Mouse (Mus musculus) limb, embryonic 14.5 days (tissue): Measurements from ENCODE around the gene Cbwd1. TPM values are rescaled to one million over a fixed set of nuclear protein-coding genes. Genes with fewer than 3 reads are reported as not detected.
A peak's percentile ranks its signal among the peaks of the same experiment; 100 is the strongest.

Experiments
- ATAC-seq: fragments of 200-750 bp; cut with Nextera tagmentation; 2 replicates; pipeline ENCODE4 v1.8.0; 2017; ENCODE audit warnings: low read depth, moderate number of reproducible peaks, moderate TSS enrichment; ENCODE audit not compliant: low FRiP score
- DNase-seq: peaks from one replicate; pipeline ENCODE4 v3.0.0-alpha.2; 2015; ENCODE audit warnings: low spot score
- H3K27ac ChIP-seq: fragments of 300-500 bp; sonication (generic); replicated peaks from 2 replicates; pipeline ENCODE4 v1.5.1; 2014; ENCODE audit warnings: low read depth, mild to moderate bottlenecking, low read length, moderate library complexity, mixed read lengths
- H3K27me3 ChIP-seq: fragments of 300-500 bp; sonication (generic); 2 replicates; pipeline ENCODE4 v1.6.1; 2014; ENCODE audit warnings: low read length, mixed read lengths; ENCODE audit not compliant: control insufficient read depth, insufficient read depth
- H3K36me3 ChIP-seq: fragments of 300-500 bp; sonication (generic); 2 replicates; pipeline ENCODE4 v1.6.1; 2014; ENCODE audit warnings: mild to moderate bottlenecking, low read length, moderate library complexity, mixed read lengths; ENCODE audit not compliant: control insufficient read depth, insufficient read depth
- H3K4me1 ChIP-seq: fragments of 300-500 bp; sonication (generic); 2 replicates; pipeline ENCODE4 v1.6.1; 2014; ENCODE audit warnings: antibody characterized with exemption, low read length, mixed read lengths; ENCODE audit not compliant: control insufficient read depth, insufficient read depth
- H3K4me2 ChIP-seq: fragments of 300-500 bp; sonication (generic); replicated peaks from 2 replicates; pipeline ENCODE4 v1.6.1; 2014; ENCODE audit warnings: low read depth, mild to moderate bottlenecking, low read length, moderate library complexity; ENCODE audit not compliant: severe bottlenecking
- H3K4me3 ChIP-seq: fragments of 300-500 bp; sonication (generic); replicated peaks from 2 replicates; pipeline ENCODE4 v1.5.1; 2014; ENCODE audit warnings: low read length
- H3K9ac ChIP-seq: fragments of 300-500 bp; sonication (generic); 2 replicates; pipeline ENCODE4 v1.6.1; 2014; ENCODE audit warnings: mild to moderate bottlenecking, low read depth, low read length, moderate library complexity; ENCODE audit not compliant: severe bottlenecking
- H3K9me3 ChIP-seq: fragments of 300-500 bp; sonication (generic); 2 replicates; pipeline ENCODE4 v1.6.1; 2016; ENCODE audit warnings: low read length; ENCODE audit not compliant: control insufficient read depth
- POLR2A ChIP-seq: fragments of 200-500 bp; IDR thresholded peaks from 2 replicates; pipeline ENCODE4 v1.8.0; 2012; ENCODE audit warnings: inconsistent platforms, mild to moderate bottlenecking, moderate library complexity, borderline replicate concordance; ENCODE audit not compliant: insufficient read depth, insufficient read length; ENCODE audit errors: extremely low read depth
- WGBS: fragments of 180-500 bp; shearing (Covaris S2); extraction: QIAGEN DNeasy Blood & Tissue Kit; methylation state at CpG from one replicate; pipeline ENCODE4 v1.1.7; 2014; 5-methylcytosine and 5-hydroxymethylcytosine counted together
- polyA plus RNA-seq, 2 experiments: library from polyadenylated mRNA; depleted of rRNA in 1 of 2; stranded (reverse) in 1 of 2; unstranded in 1 of 2; fragments of >200 nt; fragmentation: Nextera tagmentation in 1 of 2; extraction: Ambion mirVana in 1 of 2; gene quantifications; 2 replicates each; pipeline versions ENCODE4 v1.2.1 to v1.2.3; 2012 to 2014

Gene Cbwd1
- polyA plus RNA-seq, 2 experiments = 12.3 to 17.6 TPM

GRCm38 (mm10) chr19:24985045-24985444, 23.6 kb upstream of the Cbwd1 start:
- no peak for TF ChIP-seq POLR2A
- no peak overlapping the region for H3K9ac ChIP-seq
- H3K4me3 ChIP-seq = no peak overlapping the region
- H3K9me3 ChIP-seq = no peaks in the 10 kb centered on the region
- H3K4me2 ChIP-seq = no peak overlapping the region
- no peaks in the 10 kb centered on the region for H3K27me3 ChIP-seq
- H3K27ac ChIP-seq = no peak overlapping the region
- H3K4me1 ChIP-seq = no peaks in the 10 kb centered on the region
- H3K36me3 ChIP-seq = no peaks in the 10 kb centered on the region
- DNase-seq = no peak
- ATAC-seq = no peak
- whole genome bisulfite sequencing = 94% methylated on average over 2 of the region's 2 CpGs

GRCm38 (mm10) chr19:24983857-24984498, 22.6 kb upstream of the Cbwd1 start:
- no peak overlapping the region for H3K9ac ChIP-seq
- no peak overlapping the region for H3K27ac ChIP-seq
- no peak for TF ChIP-seq POLR2A
- H3K9me3 ChIP-seq = no peaks in the 10 kb centered on the region
- H3K4me2 ChIP-seq = no peak overlapping the region
- H3K27me3 ChIP-seq = no peaks in the 10 kb centered on the region
- H3K36me3 ChIP-seq = no peaks in the 10 kb centered on the region
- ATAC-seq = no peak
- no peaks in the 10 kb centered on the region for H3K4me1 ChIP-seq
- no peak overlapping the region for H3K4me3 ChIP-seq
- WGBS = 69% methylated on average over 7 of the region's 7 CpGs
- no peak for DNase-seq

GRCm38 (mm10) chr19:24983050-24983449, 21.6 kb upstream of the Cbwd1 start:
- no peak for ATAC-seq
- TF ChIP-seq POLR2A = no peak
- H3K4me1 ChIP-seq = no peaks in the 10 kb centered on the region
- H3K36me3 ChIP-seq = no peaks in the 10 kb centered on the region
- no peak overlapping the region for H3K27ac ChIP-seq
- no peaks in the 10 kb centered on the region for H3K9me3 ChIP-seq
- DNase-seq = no peak
- H3K27me3 ChIP-seq = no peaks in the 10 kb centered on the region
- 75% methylated on average over 4 of the region's 4 CpGs for WGBS
- H3K4me3 ChIP-seq = no peak overlapping the region
- H3K9ac ChIP-seq = no peak overlapping the region
- H3K4me2 ChIP-seq = no peak overlapping the region

GRCm38 (mm10) chr19:24981294-24981693, 19.9 kb upstream of the Cbwd1 start:
- Histone ChIP-seq H3K36me3 (no peaks in the 10 kb centered on the region), H3K4me1 (no peaks in the 10 kb centered on the region), H3K9ac (no peak overlapping the region), H3K27ac (no peak overlapping the region), H3K4me2 (no peak overlapping the region), H3K9me3 (no peaks in the 10 kb centered on the region), H3K4me3 (no peak overlapping the region), H3K27me3 (no peaks in the 10 kb centered on the region)
- TF ChIP-seq POLR2A = no peak
- no peak for ATAC-seq
- WGBS = 71% methylated on average over 8 of the region's 8 CpGs
- DNase-seq = peak; percentile 32

GRCm38 (mm10) chr19:24978852-24979842, 17.7 kb upstream of the Cbwd1 start:
- no peaks in the 10 kb centered on the region for H3K36me3 ChIP-seq
- H3K4me1 ChIP-seq = no peaks in the 10 kb centered on the region
- no peak for TF ChIP-seq POLR2A
- ATAC-seq = no peak
- no peaks in the 10 kb centered on the region for H3K27me3 ChIP-seq
- H3K27ac ChIP-seq = no peak overlapping the region
- no peak overlapping the region for H3K4me2 ChIP-seq
- H3K9ac ChIP-seq = no peak overlapping the region
- H3K9me3 ChIP-seq = no peaks in the 10 kb centered on the region
- H3K4me3 ChIP-seq = no peak overlapping the region
- WGBS = 92% methylated on average over 10 of the region's 10 CpGs
- DNase-seq = no peak
